ENCODE assay signal across 14 mouse cellular contexts in genomic region chr13:44074172-44074571, GRCm38 (mm10).
A peak's percentile ranks its signal among the peaks of the same experiment; 100 is the strongest.
DNase-seq lines count a peak whose midpoint lies in the region; ATAC-seq and TF ChIP-seq lines count a peak whose summit lies in the region.
"Had no signal": no experiment of that assay in that cellular context is flagged by ENCODE, and none has a peak within 500 bp of the region (broad histone marks: within the 10 kb centered on the region; RNA-seq: fewer than 3 reads in every experiment).

No protein-coding gene starts in this region.

- peak; percentile 80 for DNase-seq in heart, adult 11 months
- DNase-seq in heart, adult 9 months (ENCODE audit: low spot score in 2 of 2): no peak
- DNase-seq in CD4-positive, CD25-positive, alpha-beta regulatory T cell, adult 2 months (ENCODE audit: low read depth, low spot score): peak; percentile 21
- DNase-seq in left cerebral cortex, postnatal 14 days (ENCODE audit: low spot score in 2 of 2): peak; percentile 48 to 85
- no peak for DNase-seq in gastrocnemius, adult 2 months
- DNase-seq in adrenal gland, postnatal 36 days: no peak
- DNase-seq: cerebellum, adult 9-10 months; kidney, adult 2 months; liver, postnatal 0 days; thymus, postnatal 4 days had no signal

- WGBS in hindbrain, embryonic 16.5 days: 86% methylated on average over 9 of the region's 9 CpGs

- intact Hi-C loops in left cerebral cortex, postnatal 14 days (cut with DNase I): loop anchor here (5.0 to 10.0 kb wide), 3 partner anchors 163 to 208 kb away; no protein-coding TSS in a partner anchor
- intact Hi-C loops in gastrocnemius, adult 2 months (cut with DNase I): no loop called here

- no peak overlapping the region for H3K27ac ChIP-seq in gastrocnemius, adult 2 months
- H3K27ac ChIP-seq in hindbrain, embryonic 16.5 days (ENCODE audit: low read depth, low read length): no peak overlapping the region

- H3K4me2 ChIP-seq in hindbrain, embryonic 16.5 days (ENCODE audit: low read length): no peak overlapping the region
- H3K4me2 ChIP-seq: heart, embryonic 11.5 days had no signal

- no peaks in the 10 kb centered on the region for H3K4me1 ChIP-seq in hindbrain, embryonic 16.5 days (ENCODE audit: control insufficient read depth, insufficient read depth, low read depth, low read length)

- H3K9me3 ChIP-seq in hindbrain, embryonic 16.5 days (ENCODE audit: control insufficient read depth, low read length): no peaks in the 10 kb centered on the region

- peak; percentile 91 for ATAC-seq in frontal cortex, adult (ENCODE audit: low TSS enrichment)
- no peak for ATAC-seq in hindbrain, embryonic 16.5 days
- ATAC-seq: activated CD4-positive, CD25-positive, alpha-beta regulatory T cell, adult 4 months; liver, postnatal 0 days had no signal

- H3K4me3 ChIP-seq in gastrocnemius, adult 2 months: no peak overlapping the region
- no peak overlapping the region for H3K4me3 ChIP-seq in hindbrain, embryonic 16.5 days (ENCODE audit: low read length)

- no peak for TF ChIP-seq CTCF in gastrocnemius, adult 2 months (IDR thresholded peaks at IDR 0.05)

- H3K36me3 ChIP-seq in hindbrain, embryonic 16.5 days (ENCODE audit: control insufficient read depth, insufficient read depth, low read length): no peaks in the 10 kb centered on the region

- no peaks in the 10 kb centered on the region for H3K27me3 ChIP-seq in hindbrain, embryonic 16.5 days (replicated peaks; ENCODE audit: control insufficient read depth, insufficient read depth, low read length)

- H3K9ac ChIP-seq in hindbrain, embryonic 16.5 days (ENCODE audit: low read depth, low read length): no peak overlapping the region
- H3K9ac ChIP-seq: liver, postnatal 0 days had no signal

Comparison
In these comparisons a context has a peak if more than half of its experiments do, and no peak if none do; other contexts are left out.
1. DNase-seq: peak in heart, adult 11 months (single experiment), CD4-positive, CD25-positive, alpha-beta regulatory T cell, adult 2 months (single experiment) and left cerebral cortex, postnatal 14 days (2 of 2); none in heart, adult 9 months (0 of 2), gastrocnemius, adult 2 months (single experiment) and adrenal gland, postnatal 36 days (0 of 2).